Mouse (Mus musculus): Measurements from ENCODE around the gene Siah2. TPM values are rescaled to one million over a fixed set of nuclear protein-coding genes. Genes with fewer than 3 reads are reported as not detected.

Gene Siah2
- total RNA-seq, 2 experiments from 2014 or later: 8.4 to 9.1 TPM

DNA sequence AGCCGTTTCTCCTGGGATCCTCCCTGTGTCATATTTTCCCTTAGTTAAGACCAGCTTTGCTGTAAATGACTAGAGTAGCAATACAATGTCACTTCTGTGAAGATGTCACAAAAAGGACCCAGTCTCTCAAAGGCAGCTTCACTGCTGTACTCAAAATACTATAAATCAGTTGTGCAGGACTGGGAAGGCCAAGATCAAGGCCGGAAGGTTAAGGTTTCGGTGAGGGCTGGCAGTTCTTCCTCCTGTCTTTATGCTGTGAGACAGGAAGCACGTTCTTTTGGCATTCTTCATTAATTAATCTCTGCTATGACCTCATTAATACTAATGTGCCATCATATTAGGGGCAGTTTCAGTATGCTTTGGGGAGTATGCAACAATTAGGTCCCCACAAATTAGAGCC lies 5.7 kb upstream of the Siah2 start:
- no peak for DNase-seq
- intact Hi-C loops (cut with DNase I): loop anchor here (10.0 kb wide), 1 partner anchor 183 kb away; no protein-coding TSS in a partner anchor

DNA sequence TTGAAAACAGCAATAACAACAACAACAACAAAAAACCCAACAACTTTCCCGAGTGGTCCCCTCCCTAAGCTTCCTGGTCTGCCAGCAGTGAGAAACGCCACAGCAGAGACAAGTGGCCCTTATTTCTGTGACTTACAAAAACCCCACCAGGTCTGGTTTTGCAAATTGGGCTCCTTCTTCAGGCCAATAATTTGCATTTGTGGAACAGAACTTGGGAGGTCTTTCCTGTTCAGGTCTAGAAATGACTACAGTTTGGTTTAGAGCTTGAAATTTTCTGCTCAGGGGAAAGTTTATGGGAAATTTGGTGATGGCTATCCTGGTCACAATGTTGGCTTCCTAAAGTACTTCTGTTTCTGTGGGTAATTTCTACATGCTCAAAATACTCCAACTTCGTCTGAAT lies 4.6 kb upstream of the Siah2 start:
- intact Hi-C loops (cut with DNase I): loop anchor here (10.0 kb wide), 1 partner anchor 182 kb away; no protein-coding TSS in a partner anchor
- no peak for DNase-seq

DNA sequence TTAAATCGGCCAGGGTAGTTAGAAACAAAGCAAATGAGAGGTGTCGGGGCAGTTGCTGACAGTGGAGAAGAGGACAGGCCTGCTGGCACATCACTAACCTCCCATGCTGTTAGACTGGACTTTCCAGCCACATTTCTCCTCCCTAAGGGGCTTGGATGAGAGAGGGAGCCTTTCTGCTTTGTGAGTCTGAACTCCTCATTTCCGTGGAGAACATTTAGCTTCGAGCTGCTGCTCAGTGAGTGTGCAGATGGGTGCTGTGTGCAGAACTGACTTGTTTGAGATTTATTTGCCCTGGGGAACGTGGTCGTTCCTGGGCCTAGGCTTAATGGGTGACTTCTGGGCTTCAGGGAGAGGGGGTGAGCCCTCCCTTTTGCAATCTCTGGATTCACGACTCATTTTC lies 3.3 kb upstream of the Siah2 start:
- intact Hi-C loops (cut with DNase I): loop anchor here (10.0 kb wide), 1 partner anchor 181 kb away; no protein-coding TSS in a partner anchor
- no peak for DNase-seq

DNA sequence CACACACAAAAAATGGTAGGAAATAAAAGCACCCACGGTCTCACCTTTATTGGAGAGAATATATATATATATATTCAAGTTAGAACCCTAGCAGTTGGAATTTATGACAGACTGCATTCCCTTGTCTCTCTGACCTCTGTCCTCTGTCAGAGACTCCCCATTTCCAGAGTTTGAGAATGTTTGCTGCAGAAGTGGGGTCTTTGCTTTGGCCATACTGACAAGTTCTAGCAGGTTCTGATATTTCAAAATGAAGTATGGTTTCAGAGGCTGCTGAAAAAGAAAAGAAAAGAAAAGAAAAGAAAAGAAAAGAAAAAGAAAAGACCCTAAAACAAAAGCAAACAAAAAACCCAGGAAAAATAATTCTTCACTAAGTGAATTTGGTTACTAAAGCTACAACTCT lies 2.8 kb upstream of the Siah2 start:
- intact Hi-C loops (cut with DNase I): loop anchor here (10.0 kb wide), 1 partner anchor 180 kb away; no protein-coding TSS in a partner anchor
- no peak for DNase-seq

DNA sequence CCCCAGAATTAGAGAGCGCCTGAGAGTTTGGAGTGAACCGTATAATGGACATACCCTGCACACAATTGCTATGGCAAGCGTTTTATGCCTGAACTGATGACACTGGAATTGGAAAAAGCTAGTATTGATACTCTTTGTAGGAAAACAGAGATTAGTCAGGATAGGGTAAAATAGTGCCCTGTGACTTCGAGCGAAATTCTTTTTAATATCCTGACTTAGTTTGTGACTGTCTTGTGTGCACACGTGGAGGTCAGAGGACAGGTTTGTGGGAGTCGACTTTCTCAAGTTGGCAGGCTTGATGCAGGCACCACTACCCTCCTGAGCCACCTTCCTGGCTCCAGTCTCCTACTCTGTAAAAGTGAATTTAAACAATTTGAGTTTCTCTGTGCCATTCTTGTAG lies 1.1 kb upstream of the Siah2 start:
- no peak for DNase-seq
- intact Hi-C loops (cut with DNase I): loop anchor here (5.0 to 10.0 kb wide), 2 partner anchors 36 to 179 kb away; no protein-coding TSS in a partner anchor

DNA sequence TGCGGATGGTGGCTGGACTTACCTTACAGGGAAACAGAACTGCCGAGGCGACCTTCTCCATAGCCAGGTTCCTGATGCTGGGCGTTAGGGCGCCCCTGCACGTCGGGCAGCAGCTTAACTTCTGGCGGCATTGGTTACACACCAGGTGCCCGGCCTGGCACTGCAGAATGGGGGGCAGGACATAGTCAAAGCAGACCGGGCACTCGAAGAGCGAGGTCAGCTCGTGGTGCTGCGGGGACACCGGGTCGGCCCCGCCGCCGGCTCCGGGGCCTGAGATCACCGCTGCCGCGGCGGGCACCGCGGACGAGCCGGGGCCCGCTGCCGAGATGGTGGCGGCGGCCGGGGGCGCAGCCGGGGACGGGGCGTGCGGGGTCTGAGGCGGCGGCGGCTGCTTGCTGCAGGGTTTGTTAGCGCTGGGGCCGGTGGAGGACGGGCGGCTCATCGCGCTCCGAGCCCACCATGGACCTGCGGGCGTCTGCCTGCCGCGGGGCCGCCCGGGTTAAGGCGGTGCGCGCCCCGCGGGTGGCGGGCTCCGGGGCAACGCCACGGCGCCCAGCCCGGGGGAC lies 743 bp downstream of the Siah2 start:
- intact Hi-C loops (cut with DNase I): loop anchor here (5.0 to 10.0 kb wide), 2 partner anchors 34 to 177 kb away; no protein-coding TSS in a partner anchor
- peak; percentile 19 to 40 for DNase-seq

DNA sequence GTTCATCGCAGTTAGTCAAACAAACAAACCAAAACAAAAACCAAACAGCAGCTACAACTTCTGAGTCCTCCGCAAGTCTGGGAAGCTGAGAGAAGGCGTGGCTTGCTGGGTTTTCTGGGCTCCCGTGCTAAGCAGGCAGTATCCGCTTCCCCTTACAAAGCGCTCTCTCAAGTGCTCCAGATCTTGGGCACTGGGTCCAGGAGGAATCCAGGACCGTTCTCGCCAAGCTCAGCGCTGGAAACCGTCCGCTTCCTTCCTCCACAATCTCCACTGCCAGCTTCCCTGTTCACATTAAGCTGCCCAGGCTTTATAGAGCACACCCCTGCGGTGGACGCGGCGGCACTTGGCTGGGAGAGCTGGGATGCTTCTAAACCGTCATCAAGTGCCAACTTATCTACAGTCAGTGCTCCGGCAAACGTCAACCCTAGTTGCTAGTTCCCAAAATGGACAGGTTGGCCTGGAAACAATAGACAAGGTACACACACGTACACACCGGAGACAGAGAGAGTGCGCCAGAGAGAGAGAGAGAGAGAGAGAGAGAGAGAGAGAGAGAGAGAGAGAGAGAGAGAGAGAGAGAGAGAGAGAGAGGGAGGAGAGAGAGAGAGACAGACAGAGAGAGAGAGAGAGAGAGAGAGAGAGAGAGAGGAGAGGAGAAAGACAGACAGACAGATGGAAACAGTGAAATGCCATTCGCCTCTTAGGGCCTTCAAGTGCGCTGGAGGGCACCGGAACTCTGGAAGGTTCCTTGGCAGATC lies 1.4 kb downstream of the Siah2 start:
- intact Hi-C loops (cut with DNase I): loop anchor here (5.0 to 10.0 kb wide), 2 partner anchors 33 to 176 kb away; no protein-coding TSS in a partner anchor

DNA sequence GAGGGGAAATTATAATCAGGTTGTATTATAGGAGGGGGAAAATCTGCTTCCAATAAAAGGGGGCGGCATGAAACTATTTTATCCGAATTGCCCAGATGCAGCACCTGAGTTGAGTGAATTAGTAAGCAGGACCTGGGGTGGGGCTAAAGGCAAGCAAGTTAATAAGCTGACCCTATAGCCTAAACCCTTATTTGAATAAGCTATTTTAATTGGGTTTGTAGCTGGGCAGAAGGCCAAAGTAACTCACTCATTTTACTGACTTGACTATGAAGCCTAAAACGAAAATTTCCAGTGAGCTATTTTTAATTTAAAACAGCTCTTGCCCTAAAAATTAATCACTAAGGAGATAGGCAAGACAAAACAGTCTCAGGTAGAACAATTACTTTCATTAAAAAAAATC lies 2.5 kb downstream of the Siah2 start:
- intact Hi-C loops (cut with DNase I): loop anchor here (5.0 to 10.0 kb wide), 2 partner anchors 32 to 175 kb away; no protein-coding TSS in a partner anchor

More for the DNA sequence above, 1.4 kb downstream of the Siah2 start:
- peak; percentile 48 to 58 for DNase-seq

DNA sequence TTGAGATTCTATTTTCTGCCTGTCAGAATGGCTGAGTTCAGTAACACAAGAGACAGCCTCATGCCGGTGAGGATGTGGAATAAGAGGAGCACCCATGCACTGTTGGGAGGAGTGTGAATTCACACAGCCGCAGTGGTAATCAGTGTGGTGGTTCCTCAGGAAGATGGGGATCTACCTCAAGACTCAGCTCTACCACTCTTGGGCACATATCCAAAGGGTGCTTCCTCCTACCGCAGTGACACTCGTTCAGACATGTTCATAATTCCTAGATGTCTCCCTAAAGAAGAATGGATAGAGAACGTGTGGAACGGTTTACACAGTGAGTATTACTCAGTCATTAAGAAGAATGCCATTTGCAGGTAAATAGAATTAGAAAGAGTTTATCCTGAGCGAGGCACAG lies 3.1 kb downstream of the Siah2 start:
- intact Hi-C loops (cut with DNase I): no loop called here
- DNase-seq: no peak

More for the DNA sequence above, 2.5 kb downstream of the Siah2 start:
- DNase-seq: no peak

DNA sequence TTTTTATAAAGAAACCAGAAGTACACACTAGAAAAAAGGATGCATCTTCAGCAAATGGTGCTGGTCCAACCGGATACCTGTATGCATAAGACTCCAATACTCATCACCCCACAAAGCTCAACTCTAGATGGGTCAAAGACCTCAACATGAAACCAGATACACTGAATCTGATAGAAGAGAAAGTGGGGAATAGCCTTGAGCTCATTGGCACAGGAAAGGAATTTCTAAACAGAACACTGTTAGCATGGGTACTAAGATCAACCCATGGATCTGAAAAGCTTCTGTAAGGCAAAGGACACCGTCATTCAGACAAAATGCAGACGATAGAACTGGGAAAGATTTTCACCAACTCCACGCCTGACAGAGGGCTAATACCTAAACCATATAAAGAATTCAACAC lies 3.6 kb downstream of the Siah2 start:
- DNase-seq: no peak
- intact Hi-C loops (cut with DNase I): no loop called here

DNA sequence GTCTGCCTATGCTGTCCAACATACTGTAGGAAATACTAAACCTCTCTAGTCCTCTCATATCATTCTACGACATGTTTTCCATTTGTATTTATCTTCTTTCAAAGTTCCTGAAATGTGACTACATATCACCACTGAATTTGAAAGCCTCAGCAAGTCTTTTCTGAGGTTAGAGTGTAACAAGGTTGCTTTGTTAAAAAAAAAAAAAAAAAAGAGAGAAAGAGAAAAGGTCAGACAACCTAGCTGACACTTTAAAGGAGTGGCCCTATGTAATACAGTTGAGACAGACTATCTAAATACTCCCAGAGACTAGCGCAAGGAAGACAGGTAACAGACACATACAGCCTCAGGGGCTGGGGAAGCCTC lies 5.3 kb downstream of the Siah2 start:
- DNase-seq: no peak
- intact Hi-C loops (cut with DNase I): no loop called here

DNA sequence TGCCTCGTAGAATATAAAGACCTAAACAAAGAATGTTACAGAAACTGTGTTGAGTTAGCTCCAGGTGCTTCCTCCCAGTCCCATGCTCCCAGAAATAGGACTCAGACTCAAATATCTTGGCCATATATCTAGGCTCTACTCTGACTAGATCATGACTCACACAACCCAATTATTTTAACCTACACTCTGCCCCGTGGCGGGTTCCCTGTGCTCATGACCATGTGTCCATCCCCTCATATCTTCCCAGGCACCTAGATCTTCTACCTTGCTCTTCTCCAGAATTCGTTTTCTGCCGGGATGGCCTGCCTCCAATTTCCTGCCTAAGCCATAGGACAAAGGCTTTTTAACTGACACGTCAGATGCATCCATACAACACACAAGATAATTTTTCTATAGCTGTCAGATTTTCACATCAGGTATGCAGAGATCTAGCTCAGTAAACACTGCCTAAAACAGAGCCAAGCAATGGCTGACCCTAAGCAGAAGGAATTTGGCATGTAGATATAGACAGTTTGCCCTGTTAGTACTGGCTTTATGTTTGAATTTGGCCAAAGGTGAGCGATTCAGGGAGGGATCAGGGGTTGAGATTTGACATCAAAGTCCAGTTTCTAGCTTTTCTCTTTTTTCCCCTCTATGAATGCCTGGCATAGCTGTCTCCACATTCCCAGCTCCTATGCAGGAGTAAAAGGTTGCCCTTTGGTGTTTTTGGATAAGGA lies 5.8 kb downstream of the Siah2 start:
- no peak for DNase-seq
- intact Hi-C loops (cut with DNase I): no loop called here

DNA sequence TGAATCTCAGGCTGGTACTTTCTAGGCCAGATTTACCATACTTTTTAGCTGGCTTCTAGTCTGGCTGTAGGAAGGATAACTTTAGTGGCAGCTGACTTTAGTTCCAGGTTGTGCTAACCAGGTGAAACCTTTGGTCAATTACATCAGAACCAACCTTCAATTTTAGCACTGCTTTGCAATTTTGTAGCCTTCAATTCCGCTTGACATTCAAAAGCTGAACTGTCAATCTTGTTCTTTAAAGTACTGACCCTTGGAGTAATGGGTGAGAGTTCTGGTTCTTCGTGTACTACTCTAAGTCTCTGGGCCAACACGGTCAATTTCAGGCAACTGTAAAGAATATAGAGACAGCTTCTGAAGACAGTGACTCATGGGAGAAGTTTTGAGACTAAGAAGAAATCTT lies 6.8 kb downstream of the Siah2 start:
- intact Hi-C loops (cut with DNase I): no loop called here
- DNase-seq: no peak

DNA sequence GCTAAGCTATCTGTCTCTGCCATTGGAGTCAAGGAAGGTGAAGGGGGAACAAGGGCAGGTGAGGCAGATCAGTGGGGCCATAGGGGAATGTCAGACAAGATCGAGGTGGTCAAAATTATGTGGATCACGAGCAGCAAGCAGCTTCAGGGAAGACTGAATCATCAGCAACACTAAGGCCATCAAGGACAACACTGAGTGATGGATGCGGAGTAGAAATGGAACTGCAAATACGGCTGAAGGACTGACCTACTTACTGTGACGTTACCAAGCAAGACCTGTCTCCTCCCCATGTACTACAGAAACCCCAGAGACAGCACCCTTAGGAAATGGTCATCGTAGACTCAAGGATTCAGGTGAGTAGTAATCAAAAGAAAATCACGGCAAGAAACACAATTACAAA lies 8.9 kb downstream of the Siah2 start:
- intact Hi-C loops (cut with DNase I): no loop called here
- DNase-seq: no peak

DNA sequence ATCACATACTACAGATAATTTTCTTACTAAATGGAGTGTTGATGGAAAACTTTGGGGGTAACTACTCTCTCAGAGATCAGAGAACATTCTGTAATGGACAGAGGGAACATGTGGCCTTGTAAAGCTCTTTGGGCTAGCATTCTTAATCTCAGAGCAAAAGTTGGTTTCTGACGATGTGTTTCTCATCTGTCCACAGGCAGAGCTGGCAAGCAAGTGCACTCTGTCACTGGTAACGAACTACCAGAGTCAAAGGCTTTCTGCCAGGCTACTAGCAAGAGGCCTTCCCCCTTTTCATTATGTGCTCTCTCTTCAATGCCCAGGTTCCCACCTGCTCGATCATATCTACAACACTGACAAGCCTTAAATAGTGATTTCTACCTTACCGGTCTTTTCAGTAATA lies 9.9 kb downstream of the Siah2 start:
- DNase-seq: no peak
- intact Hi-C loops (cut with DNase I): no loop called here

DNA sequence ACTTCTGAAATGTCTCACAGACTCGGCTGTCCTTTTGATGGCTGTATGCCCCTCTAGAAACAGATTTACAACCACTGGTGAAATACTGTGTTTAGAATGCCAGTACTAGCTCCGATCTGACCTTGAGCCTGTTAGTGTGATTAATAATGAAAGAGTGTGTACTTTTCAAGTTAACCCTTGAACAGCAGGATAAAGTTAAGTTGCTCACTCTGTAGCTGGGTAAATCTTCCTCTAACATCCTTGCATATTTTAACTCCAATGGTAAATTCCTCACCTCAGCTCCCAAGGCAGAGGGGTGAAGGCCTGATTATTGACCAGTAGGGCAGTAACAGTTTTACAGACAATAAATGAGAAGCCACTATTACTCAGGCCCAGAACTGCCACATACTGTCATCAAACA lies 10.4 kb downstream of the Siah2 start:
- DNase-seq: no peak
- intact Hi-C loops (cut with DNase I): no loop called here

DNA sequence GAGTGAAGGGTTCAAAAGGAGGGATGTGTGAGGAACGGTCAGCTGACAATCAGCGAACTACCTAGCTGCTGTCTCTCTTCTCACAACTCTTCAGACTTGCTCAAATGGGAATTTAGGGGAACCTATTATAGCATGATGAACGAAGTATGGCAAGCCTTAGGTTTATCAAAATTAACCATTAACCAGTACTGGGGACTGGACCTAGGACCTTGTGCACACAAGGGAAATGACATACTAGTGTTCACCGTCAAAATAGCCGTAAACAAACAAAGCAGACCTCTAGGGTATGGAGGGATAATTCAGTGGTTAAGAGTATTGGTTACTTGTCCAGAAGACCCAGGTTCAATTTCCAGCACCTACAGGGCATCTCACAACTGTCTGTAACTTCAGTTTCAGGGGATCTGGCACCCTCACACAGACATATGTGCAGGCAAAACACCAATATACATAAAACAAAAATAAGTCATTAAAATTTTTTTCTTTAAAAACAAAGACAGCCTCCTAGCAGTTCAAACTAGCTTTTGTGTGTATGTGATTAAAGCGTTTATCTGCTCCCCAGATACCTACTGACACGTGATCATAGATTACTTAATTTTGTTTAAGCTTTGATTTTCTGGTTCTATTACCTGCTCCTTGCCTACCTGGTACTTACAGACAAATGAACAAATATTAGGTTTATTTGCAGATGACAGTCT lies 11.1 kb downstream of the Siah2 start:
- DNase-seq: no peak
- intact Hi-C loops (cut with DNase I): no loop called here

DNA sequence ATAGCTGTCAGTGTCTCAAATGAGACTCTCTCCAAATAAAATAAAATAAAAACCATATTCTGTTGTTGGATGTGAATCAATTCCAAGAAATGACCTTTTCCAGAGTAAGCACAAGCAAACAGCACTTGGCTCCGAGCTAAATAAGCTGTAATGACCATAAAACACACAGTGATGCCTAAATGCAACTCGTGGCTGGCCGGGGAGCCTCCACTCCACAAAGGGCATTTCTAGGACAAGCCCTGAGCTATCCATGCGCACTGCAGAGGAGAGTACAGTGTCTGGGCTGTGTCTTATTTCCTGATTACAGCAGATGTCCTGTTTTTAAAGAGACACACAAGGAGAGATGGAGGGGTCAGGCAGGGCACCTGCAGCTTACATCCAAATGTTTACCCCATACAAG lies 12.2 kb downstream of the Siah2 start:
- intact Hi-C loops (cut with DNase I): no loop called here
- DNase-seq: no peak

DNA sequence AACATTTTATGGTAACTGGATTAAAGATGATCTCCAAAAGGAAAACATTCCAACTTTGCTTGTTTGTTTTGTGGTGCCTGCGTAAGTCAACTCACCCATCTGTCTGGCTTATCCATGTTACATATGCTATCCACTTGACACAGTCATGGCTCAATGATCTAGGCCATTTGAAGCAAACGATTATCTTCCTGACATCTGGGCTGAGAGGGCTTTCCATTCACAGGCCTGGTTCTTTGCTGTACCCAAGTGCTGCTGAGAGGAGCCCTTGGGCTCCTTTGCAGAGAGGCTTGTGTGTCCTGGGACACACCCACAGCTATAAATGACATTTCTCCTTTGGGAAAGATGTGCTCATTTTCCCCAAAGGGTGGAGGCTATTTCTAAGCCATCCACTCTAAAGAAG lies 13.3 kb downstream of the Siah2 start:
- DNase-seq: no peak

DNA sequence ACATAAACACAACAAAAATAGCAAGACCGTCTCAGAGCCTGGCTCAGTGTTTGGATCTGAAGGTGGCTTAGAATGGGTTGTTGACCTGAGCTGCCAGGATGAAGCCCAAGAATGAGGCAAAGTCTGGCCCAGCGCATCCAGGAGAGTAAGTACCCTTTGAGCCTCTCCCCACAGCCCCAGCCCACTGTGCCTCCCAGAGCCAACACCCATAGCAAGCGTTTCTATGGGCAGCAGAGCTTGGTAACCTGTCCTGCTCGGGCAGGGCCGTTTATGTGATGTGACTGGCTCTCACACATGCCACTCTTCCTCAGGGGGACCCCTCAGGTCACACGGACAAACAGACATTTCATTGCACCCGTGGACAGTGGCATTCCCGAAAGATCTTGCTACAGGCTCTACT lies 13.8 kb downstream of the Siah2 start:
- no peak for DNase-seq

More for the DNA sequence above, 13.3 kb downstream of the Siah2 start:
- intact Hi-C loops (cut with DNase I): no loop called here

DNA sequence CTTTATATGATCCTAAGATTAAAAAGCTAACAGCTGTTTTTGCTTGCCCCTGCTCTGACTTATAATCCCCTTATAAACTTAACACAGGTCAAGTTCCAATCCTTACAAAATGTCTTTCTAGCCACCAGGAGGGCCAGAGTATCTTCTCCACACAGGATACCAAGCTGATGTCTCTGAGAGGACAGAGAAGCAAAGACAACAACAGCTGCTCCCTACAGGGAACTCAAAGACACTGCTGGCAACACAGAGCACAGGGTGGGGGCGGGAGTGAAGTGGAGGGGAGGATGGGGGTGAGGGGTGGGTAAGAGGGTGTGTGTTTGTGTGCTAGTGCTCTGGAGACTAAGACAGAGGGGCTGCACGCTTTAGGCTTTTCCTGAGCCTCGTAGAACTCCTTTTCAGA lies 14.6 kb downstream of the Siah2 start:
- intact Hi-C loops (cut with DNase I): no loop called here
- no peak for DNase-seq

More for the DNA sequence above, 13.8 kb downstream of the Siah2 start:
- intact Hi-C loops (cut with DNase I): no loop called here
